Mouse (Mus musculus) embryonic stem cell, embryonic (primary cell): ENCODE measurements at regions not wholly inside any gene's neighbourhood (a gene's known extent, or its start where the extent isn't known, plus 50 kb on each side); places are given as distances from the start of the nearest gene placed in this dataset.

Experiments
- CTCF ChIA-PET, 4 experiments: fragments of 300-600 bp in 2 of 4; fragments of 350-600 bp in 2 of 4; sonication (Branson Sonifier 250); formaldehyde crosslinking; loops; one replicate each; lab custom pipeline; 2022; ENCODE audit warnings: inconsistent platforms in 2 of 4; lab: Charles Lee
- POLR2A ChIA-PET, 4 experiments: fragments of 300-600 bp in 2 of 4; fragments of 350-600 bp in 2 of 4; sonication (Branson Sonifier 250); formaldehyde crosslinking; loops; one replicate each; lab custom pipeline; 2022; ENCODE audit warnings: antibody characterized with exemption in 4 of 4, inconsistent platforms in 1 of 4; lab: Charles Lee

GRCm38 (mm10) chr12:9304146-9304545 lies 265.8 kb upstream of the Osr1 start:
- POLR2A ChIA-PET, result interaction anchor here in 1 of 4 experiments (0.7 kb wide), 1 partner anchor 112 kb away, joined by 7 read pairs; no protein-coding TSS in a partner anchor

GRCm38 (mm10) chr12:9337891-9338672 lies 231.8 kb upstream of the Osr1 start:
- ChIA-PET POLR2A (no interaction called here), CTCF (no interaction called here)

More at GRCm38 (mm10) chr12:9304146-9304545, 265.8 kb upstream of the Osr1 start:
- CTCF ChIA-PET, result interaction anchor here in 1 of 4 experiments (0.6 kb wide), 1 partner anchor 113 kb away, joined by 25 read pairs; no protein-coding TSS in a partner anchor

GRCm38 (mm10) chr12:9338801-9339231 lies 231.1 kb upstream of the Osr1 start:
- CTCF ChIA-PET, result interaction anchor here in 1 of 4 experiments (1.0 kb wide), 1 partner anchor 172 kb away, joined by 4 read pairs; no protein-coding TSS in a partner anchor
- POLR2A ChIA-PET, result no interaction called here

GRCm38 (mm10) chr12:9340769-9341168 lies 229.1 kb upstream of the Osr1 start:
- ChIA-PET POLR2A (no interaction called here), CTCF (no interaction called here)

- ChIA-PET CTCF (no interaction called here), POLR2A (no interaction called here)
Measured at GRCm38 (mm10) chr12:9345359-9345758, 224.6 kb upstream of the Osr1 start.

GRCm38 (mm10) chr12:9355512-9355911 lies 214.4 kb upstream of the Osr1 start:
- POLR2A ChIA-PET, result interaction anchor here in 1 of 4 experiments (0.5 kb wide), 1 partner anchor 1129 kb away, joined by 3 read pairs; no protein-coding TSS in a partner anchor

GRCm38 (mm10) chr12:9357856-9358255 lies 212.1 kb upstream of the Osr1 start:
- ChIA-PET POLR2A (no interaction called here), CTCF (interaction anchor here in 1 of 4 experiments (0.6 kb wide), 1 partner anchor 77 kb away, joined by 3 read pairs; no protein-coding TSS in a partner anchor)

More at GRCm38 (mm10) chr12:9355512-9355911, 214.4 kb upstream of the Osr1 start:
- CTCF ChIA-PET, result no interaction called here

- POLR2A ChIA-PET, result no interaction called here
Measured at GRCm38 (mm10) chr12:9358872-9359271, 211.0 kb upstream of the Osr1 start.

GRCm38 (mm10) chr12:9365931-9366330 lies 204.0 kb upstream of the Osr1 start:
- CTCF ChIA-PET, result no interaction called here
- POLR2A ChIA-PET, result no interaction called here

More at GRCm38 (mm10) chr12:9358872-9359271, 211.0 kb upstream of the Osr1 start:
- CTCF ChIA-PET, result no interaction called here

- CTCF ChIA-PET, result no interaction called here
- POLR2A ChIA-PET, result interaction anchor here in 1 of 4 experiments (1.2 kb wide), 1 partner anchor 279 kb away, joined by 3 read pairs; no protein-coding TSS in a partner anchor
Measured at GRCm38 (mm10) chr12:9368682-9369081, 201.2 kb upstream of the Osr1 start.

- POLR2A ChIA-PET, result no interaction called here
- CTCF ChIA-PET, result no interaction called here
Measured at GRCm38 (mm10) chr12:9401956-9402355, 168.0 kb upstream of the Osr1 start.

GRCm38 (mm10) chr12:9404981-9405380 lies 164.9 kb upstream of the Osr1 start:
- POLR2A ChIA-PET, result interaction anchor here in 1 of 4 experiments (0.7 kb wide), 1 partner anchor 22 kb away, joined by 4 read pairs; no protein-coding TSS in a partner anchor
- CTCF ChIA-PET, result no interaction called here

GRCm38 (mm10) chr12:9419311-9419710 lies 150.6 kb upstream of the Osr1 start:
- CTCF ChIA-PET, result no interaction called here

GRCm38 (mm10) chr12:9430656-9431055 lies 139.3 kb upstream of the Osr1 start:
- CTCF ChIA-PET, result interaction anchor here in 1 of 4 experiments (0.7 kb wide), 1 partner anchor 989 kb away, joined by 3 read pairs; no protein-coding TSS in a partner anchor
- POLR2A ChIA-PET, result no interaction called here

More at GRCm38 (mm10) chr12:9419311-9419710, 150.6 kb upstream of the Osr1 start:
- POLR2A ChIA-PET, result no interaction called here

GRCm38 (mm10) chr12:9438575-9439161 lies 131.2 kb upstream of the Osr1 start:
- CTCF ChIA-PET, result no interaction called here
- POLR2A ChIA-PET, result no interaction called here

GRCm38 (mm10) chr12:9450620-9451019 lies 119.3 kb upstream of the Osr1 start:
- CTCF ChIA-PET, result interaction anchor here in 1 of 4 experiments (0.6 kb wide), 1 partner anchor 1578 kb away, joined by 3 read pairs; no protein-coding TSS in a partner anchor

GRCm38 (mm10) chr12:9460193-9460592 lies 109.7 kb upstream of the Osr1 start:
- POLR2A ChIA-PET, result no interaction called here
- CTCF ChIA-PET, result no interaction called here

More at GRCm38 (mm10) chr12:9450620-9451019, 119.3 kb upstream of the Osr1 start:
- POLR2A ChIA-PET, result no interaction called here

GRCm38 (mm10) chr12:9469655-9470470 lies 100.1 kb upstream of the Osr1 start:
- ChIA-PET POLR2A (interaction anchor here in 1 of 4 experiments (0.7 kb wide), 1 partner anchor 95 kb away, joined by 3 read pairs; no protein-coding TSS in a partner anchor), CTCF (no interaction called here)

- ChIA-PET CTCF (no interaction called here), POLR2A (no interaction called here)
Measured at GRCm38 (mm10) chr12:9475836-9476235, 94.1 kb upstream of the Osr1 start.
